9 mouse cellular contexts compared by ENCODE assay signal in genomic region chr1:155233931-155234607, GRCm38 (mm10). TPM values are rescaled to one million over a fixed set of nuclear protein-coding genes. Genes with fewer than 3 reads are reported as not detected.
DNase-seq lines count a peak whose midpoint lies in the region; ATAC-seq lines count a peak whose summit lies in the region.
"Had no signal": no experiment of that assay in that cellular context is flagged by ENCODE, and none has a peak within 500 bp of the region (broad histone marks: within the 10 kb centered on the region; RNA-seq: fewer than 3 reads in every experiment).

No protein-coding gene starts in this region.

- H3K4me1 ChIP-seq in hindbrain, embryonic 12.5 days: peaks cover 81% of the 10 kb centered on the region

- no peaks in the 10 kb centered on the region; the same call in 1 of the 2 replicates for H3K27me3 ChIP-seq in hindbrain, embryonic 12.5 days

- no peak overlapping the region for H3K4me2 ChIP-seq in hindbrain, embryonic 12.5 days (replicated peaks)

- no peaks in the 10 kb centered on the region for H3K36me3 ChIP-seq in hindbrain, embryonic 12.5 days

- H3K27ac ChIP-seq in hindbrain, embryonic 12.5 days: peak overlapping the region; percentile 89

- WGBS in hindbrain, embryonic 12.5 days: 18% methylated on average over 14 of the region's 14 CpGs

- ATAC-seq in hindbrain, embryonic 12.5 days (ENCODE audit: low FRiP score): peak; percentile 23
- ATAC-seq in megakaryocyte-erythroid progenitor cell, adult 5-6 weeks (replicated peaks; ENCODE audit: low FRiP score, low TSS enrichment, poor library complexity, severe bottlenecking): peak; percentile 63

- H3K4me3 ChIP-seq in hindbrain, embryonic 12.5 days: no peak overlapping the region

- H3K9ac ChIP-seq in hindbrain, embryonic 12.5 days: 0 out of 2 replicates have a peak overlapping the region, but pooled peaks have one; percentile 15

- DNase-seq in adrenal gland, adult 2 months: peak; percentile 65
- DNase-seq in cerebellum, postnatal 14 days: peak; percentile 70 to 75
- peak; percentile 66 to 83 for DNase-seq in gastrocnemius, adult 8-10 months (ENCODE audit: low spot score in 2 of 2)
- peak; percentile 67 to 73 for DNase-seq in layer of hippocampus, postnatal 14 days (ENCODE audit: low spot score in 2 of 2)
- DNase-seq in telencephalon, adult 2 months (ENCODE audit: low read depth, low spot score): peak; percentile 73
- no peak for DNase-seq in c-Kit-positive CD71-positive TER-119-positive erythroid progenitor cells, embryonic 14.5 days (ENCODE audit: low spot score)

- H3K9me3 ChIP-seq in hindbrain, embryonic 12.5 days (replicated peaks): no peaks in the 10 kb centered on the region

RNA-seq across cellular contexts. Expression of gene BC034090, which starts 10.2 kb away (rescaled TPM):
- total RNA-seq in adrenal gland, adult 2 months (2021): 10 to 100 TPM; 29.6 to 33.5 TPM
- polyA plus RNA-seq in adrenal gland, adult 2 months (2012; rRNA removed): 30.6 and 32.7 TPM in 2 replicates
- total RNA-seq in gastrocnemius, adult 8-10 months (2022): 1 to 10 TPM in 2 of 4 experiments, under 1 TPM in 2; 0.32 to 1.5 (median 1.0) TPM
- 5.0 and 5.4 TPM in 2 replicates for polyA plus RNA-seq in hindbrain, embryonic 12.5 days (2016; fragmentation: Nextera tagmentation; extraction: Ambion mirVana)
- total RNA-seq in layer of hippocampus, postnatal 14 days (2021): 1 to 10 TPM; 6.7 to 8.3 TPM
- 1.1 TPM in 1 of 2 replicates, not detected in the other for total RNA-seq in megakaryocyte-erythroid progenitor cell, adult 5-6 weeks (2014; fragmentation: Nextera tagmentation)
- not detected in 2 replicates for total RNA-seq in megakaryocyte-erythroid progenitor cell, adult 5-6 weeks (2017)
- total RNA-seq: neutrophil, adult 5-6 weeks had no signal
